Mouse (Mus musculus): ENCODE measurements at regions not wholly inside any gene's neighbourhood (a gene's known extent, or its start where the extent isn't known, plus 50 kb on each side); places are given as distances from the start of the nearest gene placed in this dataset.

GRCm38 (mm10) chr10:25620939-25621746 lies 85.1 kb upstream of the Smlr1 start:
- peak overlapping the region; percentile 44; the same call in 1 of the 2 replicates for H3K27ac ChIP-seq
- ATAC-seq (ENCODE audit: insufficient read depth, low FRiP score, low read depth): peak; percentile 47; the same call in 1 of the 2 replicates
- H3K4me2 ChIP-seq: peak overlapping the region; percentile 28; the same call in 1 of the 2 replicates

GRCm38 (mm10) chr10:25619702-25620101 lies 83.6 kb upstream of the Smlr1 start:
- Histone ChIP-seq H3K4me2 (no peak overlapping the region), H3K9ac (no peak overlapping the region), H3K36me3 (no peaks in the 10 kb centered on the region), H3K9me3 (no peaks in the 10 kb centered on the region), H3K27me3 (replicated peaks) (no peaks in the 10 kb centered on the region), H3K4me1 (no peaks in the 10 kb centered on the region), H3K27ac (no peak overlapping the region), H3K4me3 (replicated peaks) (no peak overlapping the region)
- no peak for ATAC-seq (ENCODE audit: insufficient read depth, low FRiP score, low read depth)
- WGBS: 89% methylated on average over 2 of the region's 2 CpGs

More at GRCm38 (mm10) chr10:25620939-25621746, 85.1 kb upstream of the Smlr1 start:
- no peaks in the 10 kb centered on the region for H3K4me1 ChIP-seq
- no peaks in the 10 kb centered on the region for H3K27me3 ChIP-seq (replicated peaks)
- WGBS: 25% methylated on average over 10 of the region's 10 CpGs
- no peak overlapping the region for H3K9ac ChIP-seq
- no peak overlapping the region for H3K4me3 ChIP-seq (replicated peaks)
- no peaks in the 10 kb centered on the region for H3K9me3 ChIP-seq
- H3K36me3 ChIP-seq: no peaks in the 10 kb centered on the region

GRCm38 (mm10) chr10:25601471-25601870 lies 65.4 kb upstream of the Smlr1 start:
- Histone ChIP-seq H3K27me3 (replicated peaks) (no peaks in the 10 kb centered on the region), H3K9ac (no peak overlapping the region), H3K4me2 (no peak overlapping the region), H3K4me1 (no peaks in the 10 kb centered on the region), H3K36me3 (no peaks in the 10 kb centered on the region), H3K9me3 (no peaks in the 10 kb centered on the region), H3K27ac (no peak overlapping the region), H3K4me3 (replicated peaks) (no peak overlapping the region)
- ATAC-seq (ENCODE audit: insufficient read depth, low FRiP score, low read depth): no peak
- WGBS: 96% methylated on average over 2 of the region's 2 CpGs

GRCm38 (mm10) chr10:25589316-25589645 lies 53.2 kb upstream of the Smlr1 start:
- no peaks in the 10 kb centered on the region for H3K4me1 ChIP-seq
- no peaks in the 10 kb centered on the region for H3K9me3 ChIP-seq
- no peaks in the 10 kb centered on the region for H3K27me3 ChIP-seq (replicated peaks)
- ATAC-seq (ENCODE audit: insufficient read depth, low FRiP score, low read depth): no peak; the same call in 1 of the 2 replicates
- no peak overlapping the region for H3K27ac ChIP-seq
- H3K36me3 ChIP-seq: no peaks in the 10 kb centered on the region
- no peak overlapping the region for H3K4me2 ChIP-seq
- WGBS: 90% methylated on average over 2 of the region's 2 CpGs
- H3K4me3 ChIP-seq (replicated peaks): no peak overlapping the region
- no peak overlapping the region for H3K9ac ChIP-seq

- no peak overlapping the region for H3K4me2 ChIP-seq
- no peaks in the 10 kb centered on the region for H3K9me3 ChIP-seq
- H3K36me3 ChIP-seq: no peaks in the 10 kb centered on the region
- H3K4me3 ChIP-seq (replicated peaks): no peak overlapping the region
- no peak overlapping the region for H3K9ac ChIP-seq
- no peaks in the 10 kb centered on the region for H3K27me3 ChIP-seq (replicated peaks)
- no peak overlapping the region for H3K27ac ChIP-seq
- no peaks in the 10 kb centered on the region for H3K4me1 ChIP-seq
- ATAC-seq (ENCODE audit: insufficient read depth, low FRiP score, low read depth): no peak
- 52% methylated on average over 12 of the region's 12 CpGs for WGBS
Observed at GRCm38 (mm10) chr10:25588611-25589315, 52.7 kb upstream of the Smlr1 start.

All from stomach, embryonic 15.5 days (tissue).